Mouse (Mus musculus) liver, embryonic 18 days (tissue): ENCODE data around the gene Tubb2b. TPM values are rescaled to one million over a fixed set of nuclear protein-coding genes. Genes with fewer than 3 reads are reported as not detected.

ENCODE experiments used
- polyA plus RNA-seq: library from polyadenylated mRNA; depleted of rRNA; stranded (reverse); fragments of >200 nt; gene quantifications from 2 replicates; pipeline ENCODE4 v1.2.3, GENCODE M21; 2012; rRNA removed

Tubb2b gene
- polyA plus RNA-seq = 2.9 and 3.5 TPM in 2 replicates

GRCm38 (mm10) chr13:34130226-34130731 lies at the start of gene Tubb2b:
Gene Tubb2b, minus strand, starts transcription at chr13:34130466.

GRCm38 (mm10) chr13:34162491-34163303 lies 32.4 kb upstream of the Tubb2b start, which contains the start of gene Psmg4:
Gene Psmg4, plus strand, starts transcription at chr13:34162964.

GRCm38 (mm10) chr13:34077492-34078271 lies 52.6 kb downstream of the Tubb2b start, which contains the start of gene Tubb2a:
Gene Tubb2a, minus strand, starts transcription at chr13:34078007.

Other genes starting within 250 kb of the Tubb2b start
- not detected in 2 replicates for gene Serpinb6c, start 224.8 kb downstream of the Tubb2b start, polyA plus RNA-seq
- 12.8 and 16.6 TPM in 2 replicates for gene Nqo2, start 165.8 kb downstream of the Tubb2b start, polyA plus RNA-seq
- gene Ripk1, start 128.1 kb downstream of the Tubb2b start, polyA plus RNA-seq = 6.2 and 6.8 TPM in 2 replicates
- 18.9 and 21.6 TPM in 2 replicates for gene Serpinb6a, start 127.7 kb downstream of the Tubb2b start, polyA plus RNA-seq
- 74.2 and 85.9 TPM in 2 replicates for gene Bphl, start 92.9 kb downstream of the Tubb2b start, polyA plus RNA-seq
- 266 and 379 TPM in 2 replicates for gene Tubb2a, start 52.5 kb downstream of the Tubb2b start, polyA plus RNA-seq
- 43.7 and 48.8 TPM in 2 replicates for gene Psmg4, start 32.5 kb upstream of the Tubb2b start, polyA plus RNA-seq
- 23.9 and 27.5 TPM in 2 replicates for gene Slc22a23, start 214.7 kb upstream of the Tubb2b start, polyA plus RNA-seq